Mouse (Mus musculus) liver, embryonic 14.5 days (tissue): Measurements from ENCODE around the gene Bnc2.

Experiments used
- CTCF ChIP-seq: IDR thresholded peaks from 2 replicates; pipeline ENCODE4 v1.5.1; 2016; ENCODE audit warnings: antibody characterized with exemption, low read depth, control low read depth
- EP300 ChIP-seq: IDR thresholded peaks from 2 replicates; pipeline ENCODE4 v1.6.1; 2016; ENCODE audit warnings: antibody characterized with exemption, low read depth

DNA sequence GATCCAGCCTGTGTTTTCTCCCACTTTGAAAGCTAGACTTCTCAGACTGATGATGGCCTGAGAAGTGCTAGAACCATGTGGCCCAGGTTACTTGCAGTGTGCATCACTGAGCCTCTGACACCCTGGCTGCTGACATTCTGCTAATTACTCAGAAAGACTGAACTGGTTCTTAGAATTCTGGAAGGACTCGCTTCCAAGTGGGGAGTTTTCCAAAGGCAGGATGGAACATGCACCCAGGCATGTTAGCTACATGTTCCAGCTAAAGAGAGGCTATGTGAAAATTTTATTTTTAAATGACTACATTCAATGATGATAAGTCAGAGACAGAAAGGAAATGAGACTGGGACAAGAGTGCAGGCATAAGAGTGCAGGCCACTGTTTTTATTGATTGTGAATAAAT lies 289.9 kb downstream of the Bnc2 start:
- TF ChIP-seq CTCF (no peak), EP300 (no peak)
